Mouse (Mus musculus): ENCODE measurements around the gene Thbd. TPM values are rescaled to one million over a fixed set of nuclear protein-coding genes. Genes with fewer than 3 reads are reported as not detected.

Thbd gene
- polyA plus RNA-seq, 1 experiment = 91.6 TPM

GRCm38 (mm10) chr2:148421706-148422105 is 13.7 kb upstream of the Thbd start:
- DNase-seq (ENCODE audit: low read depth) = no peak

- no peak for DNase-seq (ENCODE audit: low read depth)
Observed at GRCm38 (mm10) chr2:148421112-148421511, 13.1 kb upstream of the Thbd start.

GRCm38 (mm10) chr2:148419776-148420175 is 11.8 kb upstream of the Thbd start:
- DNase-seq (ENCODE audit: low read depth) = no peak

- no peak for DNase-seq (ENCODE audit: low read depth)
Observed at GRCm38 (mm10) chr2:148419151-148419550, 11.2 kb upstream of the Thbd start.

- no peak for DNase-seq (ENCODE audit: low read depth)
Observed at GRCm38 (mm10) chr2:148409821-148410220, 1.8 kb upstream of the Thbd start.

GRCm38 (mm10) chr2:148409141-148409540 is 1.2 kb upstream of the Thbd start:
- no peak for DNase-seq (ENCODE audit: low read depth)

GRCm38 (mm10) chr2:148408761-148409120 is 753 bp upstream of the Thbd start:
- DNase-seq (ENCODE audit: low read depth) = no peak

GRCm38 (mm10) chr2:148406971-148407869 is 768 bp downstream of the Thbd start:
- DNase-seq (ENCODE audit: low read depth) = no peak

- no peak for DNase-seq (ENCODE audit: low read depth)
Observed at GRCm38 (mm10) chr2:148406160-148406970, 1.6 kb downstream of the Thbd start.

- no peak for DNase-seq (ENCODE audit: low read depth)
Observed at GRCm38 (mm10) chr2:148404906-148405305, 3.1 kb downstream of the Thbd start.

GRCm38 (mm10) chr2:148402227-148402626 is 5.8 kb downstream of the Thbd start:
- DNase-seq (ENCODE audit: low read depth) = no peak

- DNase-seq (ENCODE audit: low read depth) = no peak
Observed at GRCm38 (mm10) chr2:148398901-148399685, 8.9 kb downstream of the Thbd start.

GRCm38 (mm10) chr2:148397784-148398100 is 10.2 kb downstream of the Thbd start:
- no peak for DNase-seq (ENCODE audit: low read depth)

- DNase-seq (ENCODE audit: low read depth) = no peak
Observed at GRCm38 (mm10) chr2:148397015-148397783, 10.8 kb downstream of the Thbd start.

- DNase-seq (ENCODE audit: low read depth) = no peak
Observed at GRCm38 (mm10) chr2:148396209-148396608, 11.8 kb downstream of the Thbd start.

- DNase-seq (ENCODE audit: low read depth) = no peak
Observed at GRCm38 (mm10) chr2:148395131-148396051, 12.6 kb downstream of the Thbd start, which contains the start of gene Sstr4. Gene Sstr4, plus strand, starts transcription at chr2:148395344.

GRCm38 (mm10) chr2:148393846-148394245 is 14.1 kb downstream of the Thbd start:
- DNase-seq (ENCODE audit: low read depth) = no peak

GRCm38 (mm10) chr2:148393149-148393548 is 14.8 kb downstream of the Thbd start:
- no peak for DNase-seq (ENCODE audit: low read depth)

GRCm38 (mm10) chr2:148387652-148388581 is 20.1 kb downstream of the Thbd start:
- no peak for DNase-seq (ENCODE audit: low read depth)
